Mouse (Mus musculus) ES-Bruce4 (cell line): Measurements from ENCODE around the gene Kcnn4.

Experiments used
- EP300 ChIP-seq: IDR thresholded peaks from 2 replicates; pipeline ENCODE4 v1.6.1; 2011; ENCODE audit warnings: low read depth, low read length; ENCODE audit not compliant: insufficient read depth
- POLR2A ChIP-seq: IDR thresholded peaks from one replicate; pipeline ENCODE4 v1.8.1; 2011; ENCODE audit warnings: low read length; ENCODE audit not compliant: insufficient read depth

DNA sequence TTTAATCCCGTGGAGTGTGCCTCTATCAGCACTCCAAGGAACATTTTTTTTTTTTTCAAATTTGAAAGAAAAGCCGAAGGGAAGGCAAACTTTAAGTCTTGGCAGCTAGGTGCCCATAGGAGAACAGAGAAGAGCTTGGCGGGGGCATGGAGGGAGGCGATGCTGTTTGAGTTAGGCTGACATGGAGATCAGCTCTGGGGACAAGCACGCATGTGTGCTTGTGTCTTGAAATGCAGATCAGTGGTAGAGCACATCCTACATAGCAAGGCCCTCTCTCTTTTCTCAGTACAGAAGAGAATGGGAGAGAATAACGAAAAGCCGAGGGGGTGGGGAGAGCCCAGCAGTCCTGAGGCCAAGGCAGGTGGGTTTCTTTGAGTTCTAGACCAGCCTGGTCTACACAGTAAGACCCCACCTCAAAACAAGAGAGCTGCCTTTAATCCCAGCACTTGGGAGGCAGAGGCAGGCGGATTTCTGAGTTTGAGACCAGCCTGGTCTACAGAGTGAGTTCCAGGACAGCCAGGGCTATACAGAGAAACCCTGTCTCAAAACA is 28.4 kb downstream of the Kcnn4 start:
- TF ChIP-seq POLR2A (no peak), EP300 (no peak)
